Mouse (Mus musculus) stomach, embryonic 16.5 days (tissue): ENCODE data around the gene Grap2. TPM values are rescaled to one million over a fixed set of nuclear protein-coding genes. Genes with fewer than 3 reads are reported as not detected.

ENCODE experiments used
- ATAC-seq: fragments of 200-750 bp; cut with Nextera tagmentation; 2 replicates; pipeline ENCODE4 v1.8.0; 2017; ENCODE audit warnings: moderate number of reproducible peaks, moderate TSS enrichment; ENCODE audit not compliant: insufficient read depth, low FRiP score
- H3K27ac ChIP-seq: fragments of 300-500 bp; sonication (generic); 2 replicates; pipeline ENCODE4 v1.5.1; 2014; ENCODE audit warnings: low read length
- H3K27me3 ChIP-seq: fragments of 300-500 bp; sonication (generic); 2 replicates; pipeline ENCODE4 v1.6.1; 2014; ENCODE audit warnings: low read length, control low read depth, mixed read lengths; ENCODE audit not compliant: control insufficient read depth, insufficient read depth
- H3K36me3 ChIP-seq: fragments of 300-500 bp; sonication (generic); 2 replicates; pipeline ENCODE4 v1.6.1; 2014; ENCODE audit warnings: low read length; ENCODE audit not compliant: control insufficient read depth, insufficient read depth
- H3K4me1 ChIP-seq: fragments of 300-500 bp; sonication (generic); 2 replicates; pipeline ENCODE4 v1.6.1; 2014; ENCODE audit warnings: low read length, control low read depth, mixed read lengths; ENCODE audit not compliant: control insufficient read depth, insufficient read depth
- H3K4me2 ChIP-seq: fragments of 300-500 bp; sonication (generic); 2 replicates; pipeline ENCODE4 v1.6.1; 2014; ENCODE audit warnings: low read depth, low read length, mixed read lengths
- H3K4me3 ChIP-seq: fragments of 300-500 bp; sonication (generic); replicated peaks from 2 replicates; pipeline ENCODE4 v1.5.1; 2014; ENCODE audit warnings: mild to moderate bottlenecking, low read length
- H3K9ac ChIP-seq: fragments of 300-500 bp; sonication (generic); 2 replicates; pipeline ENCODE4 v1.6.1; 2014; ENCODE audit warnings: low read length
- H3K9me3 ChIP-seq: fragments of 300-500 bp; sonication (generic); replicated peaks from 2 replicates; pipeline ENCODE4 v1.6.1; 2016; ENCODE audit warnings: low read length, control low read depth; ENCODE audit not compliant: control insufficient read depth
- WGBS: fragments of 180-500 bp; shearing (Covaris S2); extraction: QIAGEN DNeasy Blood & Tissue Kit; methylation state at CpG from one replicate; pipeline ENCODE4 v1.1.7; 2014; 5-methylcytosine and 5-hydroxymethylcytosine counted together
- polyA plus RNA-seq: library from polyadenylated mRNA; unstranded; fragments of >200 nt; fragmentation: Nextera tagmentation; extraction: Ambion mirVana; gene quantifications from 2 replicates; pipeline ENCODE4 v1.2.1, GENCODE M21; 2015

The Grap2 gene
- polyA plus RNA-seq, 1 experiment from 2014 or later, result 1.3 TPM

GRCm38 (mm10) chr15:80619786-80620185 lies 47.4 kb downstream of the Grap2 start:
- Histone ChIP-seq H3K9me3 (no peaks in the 10 kb centered on the region), H3K4me1 (no peaks in the 10 kb centered on the region; the same call in none of the 2 replicates), H3K27me3 (peaks cover 8% of the 10 kb centered on the region; the same call in 1 of the 2 replicates), H3K36me3 (no peaks in the 10 kb centered on the region), H3K9ac (no peak overlapping the region), H3K27ac (no peak overlapping the region), H3K4me3 (no peak overlapping the region), H3K4me2 (no peak overlapping the region)
- 74% methylated on average over 4 of the region's 4 CpGs for WGBS
- ATAC-seq, result no peak

GRCm38 (mm10) chr15:80620371-80620770 lies 48.0 kb downstream of the Grap2 start:
- peaks cover 8% of the 10 kb centered on the region; the same call in 1 of the 2 replicates for H3K27me3 ChIP-seq
- no peaks in the 10 kb centered on the region for H3K36me3 ChIP-seq
- no peaks in the 10 kb centered on the region; the same call in none of the 2 replicates for H3K4me1 ChIP-seq
- no peak overlapping the region for H3K9ac ChIP-seq
- H3K4me2 ChIP-seq, result no peak overlapping the region
- H3K4me3 ChIP-seq, result no peak overlapping the region
- ATAC-seq, result no peak
- H3K27ac ChIP-seq, result no peak overlapping the region
- WGBS, result 76% methylated on average over 8 of the region's 8 CpGs
- no peaks in the 10 kb centered on the region for H3K9me3 ChIP-seq

- H3K27me3 ChIP-seq, result no peaks in the 10 kb centered on the region; the same call in 1 of the 2 replicates
- 48% methylated on average over 8 of the region's 8 CpGs for WGBS
- ATAC-seq, result no peak
Measured at GRCm38 (mm10) chr15:80623171-80623837, 50.9 kb downstream of the Grap2 start.

GRCm38 (mm10) chr15:80626472-80626871 lies 54.1 kb downstream of the Grap2 start:
- WGBS, result 53% methylated on average over 6 of the region's 6 CpGs

More at GRCm38 (mm10) chr15:80623171-80623837, 50.9 kb downstream of the Grap2 start:
- Histone ChIP-seq H3K9me3 (no peaks in the 10 kb centered on the region), H3K27ac (no peak overlapping the region), H3K9ac (no peak overlapping the region), H3K36me3 (no peaks in the 10 kb centered on the region), H3K4me2 (no peak overlapping the region), H3K4me1 (no peaks in the 10 kb centered on the region), H3K4me3 (no peak overlapping the region)

GRCm38 (mm10) chr15:80630147-80630546 lies 57.8 kb downstream of the Grap2 start:
- Histone ChIP-seq H3K4me2 (no peak overlapping the region), H3K27ac (no peak overlapping the region), H3K9ac (no peak overlapping the region), H3K36me3 (no peaks in the 10 kb centered on the region), H3K4me1 (no peaks in the 10 kb centered on the region), H3K27me3 (no peaks in the 10 kb centered on the region), H3K9me3 (no peaks in the 10 kb centered on the region), H3K4me3 (no peak overlapping the region)
- 80% methylated on average over 7 of the region's 7 CpGs for WGBS
- ATAC-seq, result no peak

More at GRCm38 (mm10) chr15:80626472-80626871, 54.1 kb downstream of the Grap2 start:
- Histone ChIP-seq H3K27ac (no peak overlapping the region), H3K9me3 (no peaks in the 10 kb centered on the region), H3K9ac (no peak overlapping the region), H3K4me1 (no peaks in the 10 kb centered on the region), H3K36me3 (no peaks in the 10 kb centered on the region), H3K4me3 (no peak overlapping the region), H3K4me2 (no peak overlapping the region), H3K27me3 (no peaks in the 10 kb centered on the region)
- ATAC-seq, result no peak

GRCm38 (mm10) chr15:80630711-80631110 lies 58.3 kb downstream of the Grap2 start:
- WGBS, result 38% methylated on average over 14 of the region's 14 CpGs
- H3K27me3 ChIP-seq, result no peaks in the 10 kb centered on the region
- no peaks in the 10 kb centered on the region for H3K4me1 ChIP-seq
- no peak for ATAC-seq
- H3K36me3 ChIP-seq, result no peaks in the 10 kb centered on the region
- H3K9me3 ChIP-seq, result no peaks in the 10 kb centered on the region
- H3K27ac ChIP-seq, result no peak overlapping the region
- H3K9ac ChIP-seq, result no peak overlapping the region
- no peak overlapping the region for H3K4me3 ChIP-seq
- no peak overlapping the region for H3K4me2 ChIP-seq

- WGBS, result 88% methylated on average over 2 of the region's 2 CpGs
- Histone ChIP-seq H3K9ac (no peak overlapping the region), H3K9me3 (no peaks in the 10 kb centered on the region), H3K27me3 (no peaks in the 10 kb centered on the region), H3K4me2 (no peak overlapping the region), H3K4me1 (no peaks in the 10 kb centered on the region), H3K27ac (no peak overlapping the region), H3K4me3 (no peak overlapping the region), H3K36me3 (no peaks in the 10 kb centered on the region)
- ATAC-seq, result no peak
Measured at GRCm38 (mm10) chr15:80631311-80631710, 58.9 kb downstream of the Grap2 start.

- Histone ChIP-seq H3K36me3 (no peaks in the 10 kb centered on the region), H3K27me3 (no peaks in the 10 kb centered on the region), H3K9me3 (no peaks in the 10 kb centered on the region), H3K9ac (no peak overlapping the region), H3K4me3 (no peak overlapping the region), H3K27ac (no peak overlapping the region), H3K4me2 (no peak overlapping the region), H3K4me1 (no peaks in the 10 kb centered on the region)
- 83% methylated on average over 13 of the region's 13 CpGs for WGBS
- ATAC-seq, result no peak
Measured at GRCm38 (mm10) chr15:80632280-80632893, 60.0 kb downstream of the Grap2 start.

GRCm38 (mm10) chr15:80634391-80635193 lies 62.2 kb downstream of the Grap2 start:
- no peaks in the 10 kb centered on the region for H3K27me3 ChIP-seq
- no peak overlapping the region for H3K27ac ChIP-seq
- WGBS, result 43% methylated on average over 11 of the region's 11 CpGs
- no peaks in the 10 kb centered on the region for H3K9me3 ChIP-seq
- H3K4me3 ChIP-seq, result no peak overlapping the region
- ATAC-seq, result no peak
- no peaks in the 10 kb centered on the region for H3K36me3 ChIP-seq
- H3K9ac ChIP-seq, result no peak overlapping the region
- no peak overlapping the region for H3K4me2 ChIP-seq
- H3K4me1 ChIP-seq, result peaks cover 9% of the 10 kb centered on the region; the same call in 1 of the 2 replicates
